Mouse (Mus musculus) layer of hippocampus, adult 9-10 months (tissue): Measurements from ENCODE around the gene Dclk1.

Source experiments
- DNase-seq: peaks from one replicate; pipeline ENCODE4 v3.0.0; 2022; ENCODE audit warnings: low spot score

Gene Dclk1

GRCm38 (mm10) chr3:55449148-55449547 is 207.0 kb downstream of the Dclk1 start:
- no peak for DNase-seq

- no peak for DNase-seq
Measured at GRCm38 (mm10) chr3:55451035-55451434, 208.9 kb downstream of the Dclk1 start.

GRCm38 (mm10) chr3:55451877-55452276 is 209.7 kb downstream of the Dclk1 start:
- no peak for DNase-seq

GRCm38 (mm10) chr3:55452464-55452863 is 210.3 kb downstream of the Dclk1 start:
- no peak for DNase-seq

DNA sequence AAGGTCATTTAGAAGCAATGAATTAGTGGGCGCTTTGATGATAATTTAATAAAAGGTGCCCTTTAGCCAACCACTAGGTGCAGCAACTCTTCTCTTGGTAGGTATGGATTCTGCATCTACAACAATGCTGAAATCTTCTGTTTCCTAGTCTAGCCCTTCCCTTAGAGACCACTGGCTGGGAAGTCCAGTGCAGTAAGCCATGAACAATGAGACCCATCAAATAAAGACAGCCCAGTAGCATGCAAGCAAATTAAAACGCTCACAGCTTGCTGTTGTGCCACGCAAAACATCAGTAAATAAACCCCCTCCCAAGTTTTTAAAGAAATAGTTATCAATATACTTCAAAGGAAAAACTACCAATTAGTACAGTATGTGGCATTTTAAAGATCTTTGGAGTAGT is 218.9 kb downstream of the Dclk1 start:
- no peak for DNase-seq

DNA sequence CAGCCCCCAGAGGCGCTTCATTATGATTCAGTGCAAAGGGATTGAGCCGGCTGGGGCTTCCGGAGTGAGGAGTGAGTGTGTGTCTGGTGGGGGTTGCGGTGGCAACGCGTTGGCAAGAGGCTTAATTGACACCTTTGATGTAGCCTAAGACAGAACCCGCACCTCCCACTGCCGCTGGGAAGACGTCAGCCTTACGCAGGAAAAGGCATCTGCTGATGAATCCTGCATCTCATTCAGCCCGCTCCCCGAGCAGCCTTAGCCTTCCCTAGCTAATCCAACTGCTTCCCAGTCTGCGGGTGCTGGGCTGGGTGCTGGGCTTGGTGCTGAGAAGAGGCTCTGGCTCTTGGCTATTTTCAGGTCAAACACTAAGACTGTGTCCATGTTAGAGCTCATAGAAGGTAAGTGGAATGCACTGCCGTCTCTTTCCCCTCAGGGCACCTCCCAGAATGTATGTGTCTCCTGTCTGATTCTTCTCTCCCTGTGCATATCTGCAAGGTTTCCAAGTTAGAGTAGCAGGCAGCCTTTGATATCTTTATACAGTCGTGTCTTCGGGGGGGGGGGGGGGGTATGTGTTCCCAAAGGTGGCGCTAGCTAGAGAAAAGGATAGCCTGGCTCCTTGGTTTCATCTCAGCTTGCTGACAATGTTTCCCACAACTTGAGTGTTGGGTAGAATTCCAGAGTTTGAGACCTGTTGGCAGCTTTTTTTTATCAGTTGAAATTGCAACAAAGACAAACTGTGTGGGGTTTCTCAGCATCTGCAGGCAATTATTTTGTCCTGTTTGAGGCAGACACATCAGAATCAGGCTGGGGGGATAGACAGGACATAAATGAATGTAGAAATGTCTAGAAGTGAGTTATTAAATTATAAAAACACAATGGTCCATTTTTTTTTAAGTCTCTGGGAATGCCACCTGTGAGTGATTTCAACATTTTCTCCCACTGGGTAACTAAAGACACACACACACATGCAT is 219.8 kb downstream of the Dclk1 start:
- no peak for DNase-seq

DNA sequence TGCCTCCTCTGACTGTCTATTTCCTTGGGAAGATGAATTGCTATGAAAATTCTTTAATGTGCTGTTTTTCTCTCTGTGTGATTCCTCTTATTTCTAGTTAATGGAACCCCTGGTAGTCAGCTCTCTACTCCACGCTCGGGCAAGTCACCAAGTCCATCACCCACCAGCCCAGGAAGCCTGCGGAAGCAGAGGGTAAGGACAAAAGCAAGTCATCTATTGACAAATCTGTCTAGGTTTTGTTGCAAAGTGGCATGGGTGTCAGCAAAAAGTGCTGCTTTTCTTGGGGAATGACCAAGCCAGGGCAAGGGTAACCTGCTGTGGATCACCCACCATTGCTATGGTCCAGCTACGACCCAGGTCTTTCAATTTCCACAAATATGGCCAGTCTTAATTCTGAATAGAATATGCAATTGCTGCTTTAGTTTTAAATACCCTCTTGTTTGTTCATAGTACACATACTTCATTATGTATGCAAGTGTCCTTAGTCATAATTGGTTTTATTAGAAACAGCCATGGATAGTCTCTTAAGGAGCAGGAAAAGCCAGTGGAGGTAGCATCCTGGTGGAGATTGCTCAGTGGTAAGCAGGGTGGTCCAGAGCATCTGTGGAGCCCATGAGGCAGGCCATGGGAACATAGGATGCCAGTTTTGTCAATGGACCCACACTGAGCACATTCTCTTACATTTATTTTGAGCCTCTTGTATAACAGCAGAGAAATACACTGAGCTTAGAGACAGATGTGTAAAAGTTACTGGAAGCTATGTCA is 220.9 kb downstream of the Dclk1 start:
- DNase-seq = no peak

DNA sequence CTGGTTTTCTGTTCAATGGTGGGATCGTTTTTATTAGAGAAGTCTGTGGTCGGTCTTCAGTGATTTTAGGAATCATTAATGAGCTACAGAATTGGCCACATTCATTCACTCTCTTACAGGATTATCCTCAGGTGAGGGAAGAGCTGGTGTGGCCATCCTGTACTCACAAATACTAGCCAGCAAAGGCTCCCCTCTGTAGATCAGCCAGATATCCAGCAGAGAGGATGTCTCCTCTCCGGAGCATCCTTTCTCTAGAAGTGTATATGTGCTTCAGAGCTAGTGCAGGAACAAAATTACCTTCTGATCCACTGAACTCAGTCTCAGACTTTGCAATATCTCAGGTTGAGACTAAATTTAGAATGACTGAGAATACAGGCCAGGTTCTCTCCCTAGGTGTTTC is 222.1 kb downstream of the Dclk1 start:
- no peak for DNase-seq

GRCm38 (mm10) chr3:55465785-55466184 is 223.6 kb downstream of the Dclk1 start:
- no peak for DNase-seq

- no peak for DNase-seq
Measured at GRCm38 (mm10) chr3:55466348-55466747, 224.2 kb downstream of the Dclk1 start.

DNA sequence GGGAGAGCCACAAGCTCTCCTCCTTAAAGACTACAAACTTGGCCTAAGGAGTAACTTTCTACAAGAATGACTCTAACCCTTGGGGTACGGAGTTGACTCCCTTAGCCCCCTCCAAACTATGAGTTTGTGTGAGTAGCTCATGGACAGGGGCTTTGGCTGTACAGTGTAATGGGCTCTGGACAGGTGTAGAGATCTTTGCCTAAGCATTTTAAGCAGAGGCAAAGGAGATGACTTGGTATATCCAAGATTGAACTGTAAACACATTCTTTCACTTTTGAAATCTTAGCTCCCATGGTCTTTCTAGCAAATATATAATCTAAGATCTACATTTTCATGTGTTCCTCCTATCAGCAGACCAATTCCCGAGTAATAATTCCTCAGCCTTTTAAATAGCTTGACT is 229.9 kb downstream of the Dclk1 start, which contains the start of gene Gm21954:
Gm21954 (minus strand) TSS at position 101 of the 400 bp plus-strand sequence.
- DNase-seq = no peak

DNA sequence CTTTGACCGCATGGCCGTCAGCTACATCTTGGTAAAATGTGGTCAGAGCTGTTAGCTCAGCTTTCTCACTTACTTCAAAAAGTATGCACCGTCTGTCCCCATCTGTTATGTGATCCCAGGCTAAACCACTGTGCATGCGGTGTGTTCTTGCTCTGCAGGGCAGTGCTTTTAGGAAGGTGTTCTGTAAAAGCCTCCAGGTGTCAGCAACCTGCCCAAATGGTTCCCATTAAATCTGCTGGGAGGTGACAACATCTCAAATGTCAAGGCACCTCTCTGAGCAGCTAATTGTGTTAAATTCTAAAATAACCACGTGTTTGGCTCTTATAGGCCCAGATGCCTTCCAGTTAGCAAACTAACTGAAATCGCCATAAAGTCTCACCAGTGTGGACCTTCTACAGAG is 231.0 kb downstream of the Dclk1 start:
- no peak for DNase-seq

DNA sequence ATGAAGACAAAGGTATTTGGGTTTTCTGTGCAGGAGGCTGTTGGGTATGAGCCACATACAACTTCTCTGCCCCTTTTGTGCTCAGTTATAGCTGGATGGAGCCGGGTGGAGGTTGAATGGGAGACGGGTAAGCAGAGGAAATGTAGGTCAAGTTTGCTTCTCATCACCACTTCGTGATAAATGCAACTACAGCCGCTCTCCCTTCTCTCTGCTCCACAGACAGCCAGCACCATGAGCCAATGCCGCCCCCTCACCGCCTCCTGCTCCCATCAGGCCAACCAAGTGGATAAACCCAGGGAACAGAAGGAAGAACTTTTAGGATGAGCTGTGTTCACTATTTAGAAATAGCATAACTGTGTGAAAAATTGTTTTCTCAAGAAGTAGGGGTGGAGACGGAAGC is 234.5 kb downstream of the Dclk1 start:
- DNase-seq = peak; percentile 77

GRCm38 (mm10) chr3:55479306-55479705 is 237.1 kb downstream of the Dclk1 start:
- no peak for DNase-seq

- no peak for DNase-seq
Measured at GRCm38 (mm10) chr3:55481140-55481539, 239.0 kb downstream of the Dclk1 start.

GRCm38 (mm10) chr3:55483328-55483727 is 241.2 kb downstream of the Dclk1 start:
- no peak for DNase-seq

GRCm38 (mm10) chr3:55489231-55489990 is 247.2 kb downstream of the Dclk1 start:
- no peak for DNase-seq

- DNase-seq = no peak
Measured at GRCm38 (mm10) chr3:55492021-55492420, 249.9 kb downstream of the Dclk1 start.

- DNase-seq = no peak
Measured at GRCm38 (mm10) chr3:55494348-55494747, 252.2 kb downstream of the Dclk1 start.

DNA sequence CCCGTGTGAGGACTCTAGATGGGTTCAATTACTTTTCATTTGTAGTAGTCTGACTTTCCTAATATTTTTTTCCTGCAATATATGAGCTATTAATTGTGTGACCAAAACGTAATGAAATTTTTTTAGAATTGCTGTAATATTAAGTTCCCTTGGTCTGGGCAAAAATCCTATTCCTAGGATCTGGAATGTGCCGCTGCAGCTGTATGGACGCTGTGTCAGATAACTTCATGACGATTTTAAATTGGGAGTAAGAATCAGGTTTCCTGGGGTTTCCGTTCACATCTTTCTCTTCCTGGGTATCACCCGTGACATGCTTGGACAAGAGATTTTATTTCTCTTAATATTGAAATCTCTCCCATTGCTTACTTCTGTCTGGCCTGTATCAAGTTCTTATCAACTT is 253.1 kb downstream of the Dclk1 start:
- no peak for DNase-seq

- no peak for DNase-seq
Measured at GRCm38 (mm10) chr3:55495866-55496265, 253.7 kb downstream of the Dclk1 start.

- no peak for DNase-seq
Measured at GRCm38 (mm10) chr3:55496462-55496941, 254.3 kb downstream of the Dclk1 start.
